Mouse (Mus musculus) heart, adult 2 months (tissue): ENCODE measurements around the gene Gramd1a. TPM values are rescaled to one million over a fixed set of nuclear protein-coding genes. Genes with fewer than 3 reads are reported as not detected.

Experiments
- DNase-seq, 2 experiments: peaks; one replicate each; pipeline ENCODE4 v3.0.0; 2021
- H3K27ac ChIP-seq: fragments of 200-600 bp; 2 replicates; pipeline ENCODE4 v1.8.1; 2022
- H3K27me3 ChIP-seq: fragments of 200-500 bp; 2 replicates; pipeline ENCODE4 v1.6.1; 2012; ENCODE audit warnings: mild to moderate bottlenecking, low read length, inconsistent platforms, mixed read lengths; ENCODE audit not compliant: control insufficient read depth, insufficient read depth
- H3K36me3 ChIP-seq: fragments of 200-500 bp; 2 replicates; pipeline ENCODE4 v1.6.1; 2012; ENCODE audit warnings: low read length, inconsistent platforms; ENCODE audit not compliant: control insufficient read depth, insufficient read depth
- H3K4me1 ChIP-seq: fragments of 200-500 bp; 2 replicates; pipeline ENCODE4 v1.6.1; 2011; ENCODE audit warnings: low read length; ENCODE audit not compliant: control insufficient read depth, insufficient read depth
- H3K4me3 ChIP-seq: fragments of 200-600 bp; 2 replicates; pipeline ENCODE4 v1.8.1; 2022
- H3K79me2 ChIP-seq: fragments of 200-500 bp; replicated peaks from 2 replicates; pipeline ENCODE4 v1.6.1; 2012; ENCODE audit warnings: mild to moderate bottlenecking, inconsistent platforms, low read length, moderate library complexity, mixed read lengths; ENCODE audit not compliant: control insufficient read depth, insufficient read depth
- H3K9ac ChIP-seq: fragments of 200-500 bp; 2 replicates; pipeline ENCODE4 v1.6.1; 2012; ENCODE audit warnings: low read depth, mild to moderate bottlenecking, control low read depth, inconsistent platforms, low read length, mixed read lengths
- CTCF ChIP-seq: fragments of 200-600 bp; IDR thresholded peaks from 2 replicates; pipeline ENCODE4 v1.8.1; 2022; ENCODE audit warnings: antibody characterized with exemption, mild to moderate bottlenecking, moderate library complexity
- EP300 ChIP-seq: fragments of 200-500 bp; IDR thresholded peaks from 2 replicates; pipeline ENCODE4 v1.6.1; 2011; ENCODE audit warnings: low read depth, low read length, control low read depth; ENCODE audit not compliant: insufficient read depth
- POLR2A ChIP-seq: fragments of 200-500 bp; IDR thresholded peaks from 2 replicates; pipeline ENCODE4 v1.6.1; 2011; ENCODE audit warnings: mild to moderate bottlenecking, low read depth, low read length, control low read depth; ENCODE audit not compliant: insufficient read depth
- WGBS: fragments of 180-500 bp; shearing (Covaris S2); methylation state at CpG from one replicate; pipeline ENCODE4 v1.1.7; 2018; 5-methylcytosine and 5-hydroxymethylcytosine counted together
- intact Hi-C: fragments of 180-260 bp; cut with DNase I; formaldehyde crosslinking; loops from one replicate; pipeline ENCODE4 v1.15.1; 2025
- polyA plus RNA-seq: library from polyadenylated mRNA; depleted of rRNA; stranded (reverse); fragments of >200 nt; gene quantifications from 2 replicates; pipeline ENCODE4 v1.2.3, GENCODE M21; 2012
- total RNA-seq, 2 experiments: library from RNA; stranded (reverse); gene quantifications; 2 replicates each; pipeline ENCODE4 v1.2.3; 2021

Gene Gramd1a
- total and polyA plus RNA-seq, 3 experiments = 27.9 to 64.3 (median 33.7) TPM

GRCm38 (mm10) chr7:31149751-31150565 lies 5.7 kb downstream of the Gramd1a start:
- peaks cover 11% of the 10 kb centered on the region for H3K79me2 ChIP-seq
- peak overlapping the region; percentile 99 for H3K9ac ChIP-seq
- DNase-seq = no peak
- H3K4me3 ChIP-seq = peak overlapping the region; percentile 84
- peaks cover 18% of the 10 kb centered on the region for H3K4me1 ChIP-seq
- H3K27me3 ChIP-seq = no peaks in the 10 kb centered on the region
- TF ChIP-seq EP300 = no peak
- no peak for TF ChIP-seq POLR2A
- TF ChIP-seq CTCF = no peak
- WGBS = 3% methylated on average over 20 of the region's 20 CpGs
- intact Hi-C loops = no loop called here
- H3K36me3 ChIP-seq = no peaks in the 10 kb centered on the region
- peak overlapping the region; percentile 99 for H3K27ac ChIP-seq

DNA sequence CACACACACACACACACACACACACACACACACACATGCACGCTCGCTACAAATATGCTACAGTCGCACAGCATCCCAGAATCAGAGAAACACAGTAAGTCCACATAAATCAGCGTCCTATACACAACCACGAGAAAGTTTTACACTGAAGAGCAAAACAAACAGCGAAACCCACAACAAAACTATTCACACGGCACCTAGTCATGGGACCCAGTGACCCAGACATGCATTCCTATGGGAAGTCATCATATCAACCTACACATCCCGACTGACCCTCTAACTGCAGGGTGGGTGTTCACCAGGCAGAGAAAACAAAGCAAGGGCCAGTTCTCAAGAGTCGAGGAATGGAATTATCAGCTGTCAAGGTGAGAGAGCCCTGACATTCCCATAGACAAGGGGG lies 6.4 kb downstream of the Gramd1a start:
- H3K9ac ChIP-seq = 0 out of 2 replicates have a peak overlapping the region, but pooled peaks have one; percentile 99
- no peaks in the 10 kb centered on the region for H3K36me3 ChIP-seq
- TF ChIP-seq EP300 = no peak
- TF ChIP-seq CTCF = no peak
- TF ChIP-seq POLR2A = no peak
- H3K4me3 ChIP-seq = peak overlapping the region; percentile 38; the same call in 1 of the 2 replicates
- peaks cover 11% of the 10 kb centered on the region for H3K79me2 ChIP-seq
- peaks cover 18% of the 10 kb centered on the region for H3K4me1 ChIP-seq
- intact Hi-C loops = no loop called here
- H3K27ac ChIP-seq = no peak overlapping the region
- no peak for DNase-seq
- 31% methylated on average over 9 of the region's 9 CpGs for WGBS
- no peaks in the 10 kb centered on the region for H3K27me3 ChIP-seq

DNA sequence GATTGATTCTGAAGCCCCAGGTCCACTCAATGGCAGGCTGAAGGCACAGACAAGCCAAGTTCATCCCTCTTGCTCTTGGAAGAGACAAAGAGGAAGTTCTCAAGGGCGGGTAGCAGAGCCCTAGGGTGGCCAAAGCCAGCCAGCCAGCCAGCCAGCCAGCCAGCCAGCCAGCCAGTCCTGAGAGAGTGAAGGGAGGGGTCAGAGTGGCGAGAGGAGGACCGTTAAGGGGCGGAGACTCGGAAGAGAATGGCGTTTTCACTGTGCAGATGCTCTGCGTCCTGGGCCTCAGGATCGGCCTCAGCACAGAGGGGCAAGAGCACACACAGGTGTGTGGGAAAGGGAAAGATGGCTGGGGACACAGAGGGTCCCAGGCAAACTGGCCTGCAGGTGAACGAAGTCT lies 6.9 kb downstream of the Gramd1a start:
- Histone ChIP-seq H3K27ac (peak overlapping the region; percentile 27; the same call in 1 of the 2 replicates), H3K79me2 (peaks cover 13% of the 10 kb centered on the region), H3K9ac (0 out of 2 replicates have a peak overlapping the region, but pooled peaks have one; percentile 17), H3K36me3 (no peaks in the 10 kb centered on the region), H3K27me3 (no peaks in the 10 kb centered on the region), H3K4me3 (no peak overlapping the region), H3K4me1 (peaks cover 18% of the 10 kb centered on the region)
- WGBS = 8% methylated on average over 8 of the region's 9 CpGs
- no peak for TF ChIP-seq POLR2A
- TF ChIP-seq EP300 = no peak
- no peak for TF ChIP-seq CTCF
- intact Hi-C loops = no loop called here
- DNase-seq = peak; percentile 69 to 83

GRCm38 (mm10) chr7:31148086-31148485 lies 7.6 kb downstream of the Gramd1a start:
- Histone ChIP-seq H3K4me3 (no peak overlapping the region), H3K79me2 (peaks cover 13% of the 10 kb centered on the region), H3K4me1 (peaks cover 18% of the 10 kb centered on the region), H3K27ac (peak overlapping the region; percentile 27; the same call in 1 of the 2 replicates), H3K27me3 (no peaks in the 10 kb centered on the region), H3K9ac (no peak overlapping the region), H3K36me3 (no peaks in the 10 kb centered on the region)
- intact Hi-C loops = no loop called here
- WGBS = 67% methylated on average over 3 of the region's 3 CpGs
- TF ChIP-seq CTCF (no peak), EP300 (no peak), POLR2A (no peak)
- no peak for DNase-seq

DNA sequence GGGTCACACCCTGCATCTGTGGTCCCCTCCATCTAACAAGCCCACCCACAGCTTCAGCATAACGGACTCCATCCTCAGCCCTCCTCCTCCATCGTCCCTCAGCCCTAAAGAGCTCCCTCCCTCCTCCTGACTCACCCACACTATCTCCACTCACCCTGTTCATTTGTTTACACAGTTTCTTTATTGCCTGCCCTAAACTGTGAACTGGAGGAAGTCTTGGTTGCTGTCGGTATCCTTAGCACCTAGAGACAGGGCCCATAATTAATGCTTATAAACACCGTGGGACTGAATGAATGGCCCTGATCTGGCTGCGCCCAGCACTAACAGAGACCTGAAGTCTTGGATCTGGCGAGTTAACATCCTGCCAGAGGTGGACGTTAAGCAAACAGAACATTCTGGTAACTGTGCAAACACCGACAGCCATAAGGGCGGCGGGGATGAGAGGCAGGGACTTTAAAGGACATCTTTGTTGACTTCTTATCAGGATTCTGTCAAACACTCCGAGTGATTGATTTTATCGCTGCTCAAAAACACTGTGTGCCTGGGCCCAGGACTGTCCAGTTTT lies 10.0 kb downstream of the Gramd1a start:
- Histone ChIP-seq H3K4me3 (no peak overlapping the region), H3K4me1 (peaks cover 13% of the 10 kb centered on the region), H3K79me2 (peaks cover 13% of the 10 kb centered on the region), H3K27ac (no peak overlapping the region), H3K36me3 (no peaks in the 10 kb centered on the region), H3K27me3 (no peaks in the 10 kb centered on the region), H3K9ac (no peak overlapping the region)
- DNase-seq = no peak
- TF ChIP-seq CTCF (no peak), POLR2A (no peak), EP300 (no peak)
- intact Hi-C loops = no loop called here
- 56% methylated on average over 12 of the region's 12 CpGs for WGBS

DNA sequence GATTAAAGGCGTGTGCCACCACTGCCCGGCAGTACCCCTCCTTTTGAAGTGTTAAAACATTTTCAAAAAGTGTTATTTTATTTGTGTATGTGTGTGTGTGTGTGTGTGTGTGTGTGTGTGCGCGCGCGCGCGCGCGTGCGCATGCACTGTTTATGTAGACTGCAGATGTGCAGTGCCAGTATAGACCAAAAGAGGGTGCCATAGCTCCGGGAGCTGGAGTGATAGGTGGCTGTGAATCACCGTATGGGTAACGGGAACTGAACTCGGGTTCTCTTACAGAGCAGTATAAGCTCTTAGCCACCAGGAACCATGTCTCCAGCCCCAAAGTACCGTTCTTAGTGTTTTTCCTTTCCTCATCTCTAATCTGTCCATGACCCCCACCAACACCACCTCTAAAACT lies 10.8 kb downstream of the Gramd1a start:
- no peak overlapping the region for H3K27ac ChIP-seq
- 98% methylated on average over 16 of the region's 16 CpGs for WGBS
- peaks cover 13% of the 10 kb centered on the region for H3K79me2 ChIP-seq
- H3K27me3 ChIP-seq = no peaks in the 10 kb centered on the region
- H3K36me3 ChIP-seq = no peaks in the 10 kb centered on the region
- peaks cover 11% of the 10 kb centered on the region for H3K4me1 ChIP-seq
- TF ChIP-seq POLR2A (no peak), CTCF (peak; percentile 42), EP300 (no peak)
- intact Hi-C loops = no loop called here
- no peak overlapping the region for H3K9ac ChIP-seq
- no peak overlapping the region for H3K4me3 ChIP-seq
- DNase-seq = no peak
